Mouse (Mus musculus): ENCODE data around the gene Pebp1. TPM values are rescaled to one million over a fixed set of nuclear protein-coding genes. Genes with fewer than 3 reads are reported as not detected.

Gene Pebp1
- total RNA-seq, 1 experiment from 2014 or later = 832 TPM

DNA sequence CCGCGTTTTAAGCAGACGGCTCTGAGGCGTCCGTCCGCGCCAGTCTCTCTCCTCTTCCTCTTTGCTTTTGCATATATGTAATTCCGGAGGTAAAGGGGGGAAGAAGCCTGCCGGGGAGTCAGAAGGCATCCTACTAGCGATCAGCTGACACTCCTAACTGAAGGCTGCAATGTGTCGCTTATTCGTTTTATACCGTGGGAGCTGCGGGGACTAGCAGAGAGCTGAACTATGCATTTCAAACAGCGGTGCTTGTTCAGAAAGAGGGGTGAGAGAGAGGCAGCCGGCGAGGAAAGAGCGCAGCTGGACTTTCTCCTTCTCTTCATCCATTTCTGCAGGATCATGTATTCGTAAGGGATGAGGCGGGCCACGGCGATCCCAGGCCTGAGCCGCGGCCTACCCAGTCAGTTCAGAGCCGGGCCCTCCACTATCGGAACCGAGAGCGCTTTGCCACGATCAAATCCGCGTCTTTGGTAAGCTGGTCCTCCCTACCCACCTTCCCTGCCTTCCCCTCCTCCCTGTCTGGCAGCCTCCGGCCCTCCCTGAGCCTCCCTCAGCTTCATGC lies 46.6 kb downstream of the Pebp1 start:
- DNase-seq = no peak

- DNase-seq = no peak
Observed at GRCm38 (mm10) chr5:117240321-117240731, 47.1 kb downstream of the Pebp1 start.

- no peak for DNase-seq
Observed at GRCm38 (mm10) chr5:117239106-117239505, 48.3 kb downstream of the Pebp1 start.

GRCm38 (mm10) chr5:117236540-117236939 lies 50.9 kb downstream of the Pebp1 start:
- no peak for DNase-seq

Other genes starting within 250 kb of the Pebp1 start
- gene Suds3, start 171.5 kb downstream of the Pebp1 start, total RNA-seq (2021) = 88.4 and 109 TPM in 2 replicates
- gene Taok3, start 167.5 kb downstream of the Pebp1 start, total RNA-seq (2021) = 29.8 and 35.4 TPM in 2 replicates
- gene Vsig10, start 31.5 kb upstream of the Pebp1 start, total RNA-seq (2021) = 18.5 and 21.6 TPM in 2 replicates
- 100 and 103 TPM in 2 replicates for gene Wsb2, start 69.7 kb upstream of the Pebp1 start, total RNA-seq (2021)
- gene Rfc5, start 101.4 kb upstream of the Pebp1 start, total RNA-seq (2021) = 15.4 and 16.8 TPM in 2 replicates
- 4.7 and 5.2 TPM in 2 replicates for gene Ksr2, start 126.4 kb upstream of the Pebp1 start, total RNA-seq (2021)